18 mouse cellular contexts compared by ENCODE assay signal in the genomic region with DNA sequence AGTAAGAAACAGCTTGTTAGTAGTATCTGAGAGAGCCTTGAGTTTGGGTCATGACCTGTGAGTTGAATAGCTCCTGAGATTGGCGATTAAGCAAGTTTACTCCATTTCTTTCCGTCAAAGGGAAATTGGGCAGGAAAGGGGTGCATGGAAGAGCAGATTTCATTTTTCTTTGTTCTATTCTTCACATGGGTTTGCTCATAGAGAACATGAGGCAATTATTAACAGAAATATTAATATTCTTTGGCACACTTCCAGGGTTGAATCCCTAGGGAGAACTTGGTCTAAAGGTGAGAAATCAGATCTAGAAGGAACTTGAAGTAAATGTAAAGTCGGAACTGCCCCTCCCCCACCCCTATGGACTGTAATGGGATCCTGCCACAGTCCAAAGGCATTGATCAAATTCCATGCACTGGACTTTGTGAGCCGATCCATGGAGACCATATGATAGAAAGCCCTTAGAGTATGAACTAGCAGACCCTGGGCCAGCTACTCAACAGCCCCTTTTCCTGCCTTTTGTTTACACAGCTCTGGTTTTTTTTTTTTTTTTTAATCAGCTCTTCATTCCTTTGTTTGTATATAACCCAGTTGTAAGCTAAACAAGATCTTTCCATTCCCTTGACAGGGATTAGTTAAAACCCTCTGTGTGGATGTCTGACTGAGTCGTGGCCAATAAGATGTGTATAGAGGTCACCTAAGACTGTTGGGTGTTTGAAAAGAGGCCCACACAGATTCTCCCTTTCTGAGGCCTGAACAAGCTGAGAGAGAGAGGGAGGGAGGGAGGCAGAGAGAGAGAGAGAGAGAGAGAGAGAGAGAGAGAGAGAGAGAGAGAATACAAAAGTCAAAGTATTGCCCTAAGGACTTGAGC. TPM values are rescaled to one million over a fixed set of nuclear protein-coding genes. Genes with fewer than 3 reads are reported as not detected.
DNase-seq lines count a peak whose midpoint lies in the region.
"Had no signal": no experiment of that assay in that cellular context is flagged by ENCODE, and none has a peak within 500 bp of the region (broad histone marks: within the 10 kb centered on the region; RNA-seq: fewer than 3 reads in every experiment).

No protein-coding gene starts in this region.

- peak; percentile 60 for DNase-seq in embryo, embryonic 10.5 days (ENCODE audit: low spot score)
- DNase-seq in embryo, embryonic 10 days (ENCODE audit: low spot score): no peak
- DNase-seq in kidney, postnatal 4 days: peak; percentile 31 to 41
- no peak for DNase-seq in kidney, adult 18-20 months
- peak; percentile 58 for DNase-seq in embryo, embryonic 11 days
- no peak for DNase-seq in limb, embryonic 10.5 days (ENCODE audit: low spot score)
- no peak for DNase-seq in right cerebral cortex, adult 2 months (ENCODE audit: low spot score in 2 of 2)
- DNase-seq in left cerebral cortex, postnatal 36 days (ENCODE audit: low spot score in 2 of 2): no peak
- DNase-seq: cerebellum, postnatal 10 days; heart, adult 18-20 months; heart, postnatal 10 days; layer of hippocampus, postnatal 36 days; liver, embryonic 13.5 days; retina, postnatal 1 day had no signal

- no peak overlapping the region for H3K4me3 ChIP-seq in limb, embryonic 10.5 days
- H3K4me3 ChIP-seq: erythroblast, embryonic 14.5 days; liver, embryonic 13.5 days; neural tube, embryonic 13.5 days had no signal

- no peaks in the 10 kb centered on the region for H3K27me3 ChIP-seq in limb, embryonic 10.5 days (ENCODE audit: low read depth, poor library complexity, severe bottlenecking)
- H3K27me3 ChIP-seq: liver, embryonic 13.5 days; neural tube, embryonic 13.5 days; Patski had no signal

- 49% methylated on average over 5 of the region's 5 CpGs for WGBS in limb, embryonic 10.5 days

- intact Hi-C loops in left cerebral cortex, postnatal 36 days (cut with DNase I): no loop called here

- no peaks in the 10 kb centered on the region for H3K36me3 ChIP-seq in limb, embryonic 10.5 days
- H3K36me3 ChIP-seq: liver, embryonic 13.5 days; neural tube, embryonic 13.5 days had no signal

- peak overlapping the region; percentile 51 for H3K27ac ChIP-seq in limb, embryonic 10.5 days
- H3K27ac ChIP-seq: liver, embryonic 13.5 days; neural tube, embryonic 13.5 days had no signal

- H3K4me1 ChIP-seq in limb, embryonic 10.5 days: peaks cover 10% of the 10 kb centered on the region; the same call in 1 of the 2 replicates
- H3K4me1 ChIP-seq: liver, embryonic 13.5 days; neural tube, embryonic 13.5 days had no signal

- no peaks in the 10 kb centered on the region for H3K9me3 ChIP-seq in limb, embryonic 10.5 days (replicated peaks)
- H3K9me3 ChIP-seq: liver, embryonic 13.5 days; neural tube, embryonic 13.5 days had no signal

RNA-seq across cellular contexts. Expression of a gene that starts 22.3 kb away (rescaled TPM):
- 10.1 and 12.8 TPM in 2 replicates for polyA plus RNA-seq in limb, embryonic 10.5 days (2016; fragmentation: Nextera tagmentation; extraction: Ambion mirVana)
- 10 to 100 TPM; 18.1 to 29.3 TPM for total RNA-seq in left cerebral cortex, postnatal 36 days (2021)
- total RNA-seq: megakaryocyte-erythroid progenitor cell, adult 5-6 weeks had no signal

Comparison
In these comparisons a context has a peak if more than half of its experiments do, and no peak if none do; other contexts are left out.
1. DNase-seq: peak in embryo, embryonic 10.5 days (single experiment), kidney, postnatal 4 days (2 of 2) and embryo, embryonic 11 days (single experiment); none in embryo, embryonic 10 days (single experiment), kidney, adult 18-20 months (single experiment), limb, embryonic 10.5 days (single experiment), right cerebral cortex, adult 2 months (0 of 2) and left cerebral cortex, postnatal 36 days (0 of 2).